Mouse (Mus musculus) ovary, adult 10 weeks (tissue): Measurements from ENCODE around the gene Lin7a. TPM values are rescaled to one million over a fixed set of nuclear protein-coding genes. Genes with fewer than 3 reads are reported as not detected.

Source experiments
- polyA plus RNA-seq: library from polyadenylated mRNA; stranded (reverse); fragments of 350-450 nt; fragmentation: Illumina TruSeq; extraction: RNeasy Lipid Tissue Mini Kit (QIAGEN cat#74804); gene quantifications from one replicate; pipeline ENCODE4 v1.2.3, GENCODE M21; 2014

Lin7a gene
- 2.4 TPM for polyA plus RNA-seq

GRCm38 (mm10) chr10:107271321-107272130 is at the start of gene Lin7a:
TSS of gene Lin7a (plus strand) at chr10:107271686.

Other genes with a start within 250 kb of the Lin7a start
- 17.1 TPM for gene Acss3, start 148.0 kb upstream of the Lin7a start, polyA plus RNA-seq
- gene Myf5, start 214.4 kb downstream of the Lin7a start, polyA plus RNA-seq: 8.4 TPM
- 0.37 TPM for gene Myf6, start 223.1 kb downstream of the Lin7a start, polyA plus RNA-seq